Mouse (Mus musculus) G1E (cell line): ENCODE data around the gene Gm28048.

Source experiments
- CTCF ChIP-seq: IDR thresholded peaks from 2 replicates; pipeline ENCODE4 v1.5.1; 2012; ENCODE audit warnings: low read depth, low read length, inconsistent platforms, mixed read lengths
- GATA1 ChIP-seq: IDR thresholded peaks from 2 replicates; pipeline ENCODE4 v1.6.1; 2012; ENCODE audit warnings: borderline replicate concordance, low read length, inconsistent platforms, mixed read lengths
- GATA2 ChIP-seq: IDR thresholded peaks from 2 replicates; pipeline ENCODE4 v1.6.1; 2012; ENCODE audit warnings: low read depth, low read length, inconsistent platforms, borderline replicate concordance
- POLR2AphosphoS5 ChIP-seq: IDR thresholded peaks from 2 replicates; pipeline ENCODE4 v1.6.1; 2012; ENCODE audit warnings: low read depth, low read length, inconsistent platforms; ENCODE audit not compliant: insufficient replicate concordance
- TAL1 ChIP-seq: conservative IDR thresholded peaks from 2 replicates; pipeline ENCODE4 v1.6.1; 2012; ENCODE audit warnings: low read depth, low read length, inconsistent platforms, mixed read lengths

GRCm38 (mm10) chr11:22830684-22831083 is 151.2 kb downstream of the Gm28048 start:
- TF ChIP-seq CTCF (no peak), TAL1 (no peak), POLR2AphosphoS5 (no peak), GATA1 (no peak), GATA2 (no peak)
